Mouse (Mus musculus): Measurements from ENCODE around the gene Slc44a5.

DNA sequence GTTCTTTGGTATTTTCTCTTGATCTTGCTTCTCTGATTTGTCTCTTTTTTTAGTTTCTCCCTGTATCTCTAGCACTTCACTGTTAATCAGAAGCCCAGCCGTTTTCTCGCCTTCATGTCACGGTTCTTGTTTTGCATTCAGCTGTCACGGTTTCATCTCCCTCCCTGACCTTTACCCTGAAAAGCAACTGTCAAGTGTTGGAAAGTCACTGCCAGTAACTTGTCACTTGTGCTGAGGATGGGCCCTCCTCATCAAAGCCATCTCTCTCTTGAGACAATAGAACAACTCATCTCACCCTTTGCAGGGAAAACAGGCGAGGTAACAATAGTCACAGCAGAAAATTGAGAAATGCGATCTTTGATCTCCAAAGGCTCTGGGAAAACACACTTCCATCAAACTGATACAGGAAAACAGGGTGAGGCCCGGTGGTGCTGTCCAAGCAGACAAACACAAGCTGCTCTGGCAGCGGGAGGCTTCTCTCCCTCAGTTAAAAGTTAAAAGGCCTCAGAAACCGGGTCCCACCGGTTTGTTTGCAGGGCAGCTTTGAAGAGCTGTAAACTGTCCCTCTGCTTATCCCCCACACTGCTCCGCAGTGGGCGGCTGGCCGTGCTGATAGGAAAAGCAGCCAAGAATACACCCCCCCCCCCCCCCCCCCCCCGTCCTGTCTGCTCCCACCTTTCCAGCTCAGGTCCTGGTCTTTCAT is 219.2 kb downstream of the Slc44a5 start:
- TF ChIP-seq CTCF (IDR thresholded peaks at IDR 0.05; ENCODE audit: extremely low read depth, insufficient read length, insufficient replicate concordance, low read depth, low read length) (no peak), POLR2A (IDR thresholded peaks at IDR 0.05; ENCODE audit: low read depth, low read length) (no peak)

Measured in small intestine, adult 2 months (tissue).